Mouse (Mus musculus): Measurements from ENCODE around the gene Tmem239. TPM values are rescaled to one million over a fixed set of nuclear protein-coding genes. Genes with fewer than 3 reads are reported as not detected.

Gene Tmem239
- total RNA-seq, 2 experiments from 2014 or later = not detected

DNA sequence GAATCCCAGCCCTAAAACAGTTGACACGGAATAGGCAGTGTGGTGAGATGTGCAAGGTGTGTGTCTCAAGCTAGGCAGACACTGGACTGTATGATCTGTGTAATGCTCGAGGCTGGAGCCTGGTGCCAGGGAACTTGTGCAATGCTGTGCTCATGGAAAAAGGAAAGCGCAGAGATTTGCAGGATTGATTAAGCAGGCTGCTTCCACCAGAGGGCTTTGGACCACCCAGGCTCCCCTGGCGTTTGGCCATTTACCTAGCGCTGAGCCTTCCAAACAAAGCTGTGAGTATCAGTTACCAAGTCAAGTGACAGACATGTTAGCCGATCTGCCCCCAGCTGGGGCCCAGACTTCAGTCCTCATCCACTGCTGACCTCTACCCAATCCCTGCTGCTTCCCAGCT is 1.9 kb downstream of the Tmem239 start:
- intact Hi-C loops (cut with DNase I) = no loop called here
- DNase-seq (ENCODE audit: low spot score in 2 of 2) = no peak

DNA sequence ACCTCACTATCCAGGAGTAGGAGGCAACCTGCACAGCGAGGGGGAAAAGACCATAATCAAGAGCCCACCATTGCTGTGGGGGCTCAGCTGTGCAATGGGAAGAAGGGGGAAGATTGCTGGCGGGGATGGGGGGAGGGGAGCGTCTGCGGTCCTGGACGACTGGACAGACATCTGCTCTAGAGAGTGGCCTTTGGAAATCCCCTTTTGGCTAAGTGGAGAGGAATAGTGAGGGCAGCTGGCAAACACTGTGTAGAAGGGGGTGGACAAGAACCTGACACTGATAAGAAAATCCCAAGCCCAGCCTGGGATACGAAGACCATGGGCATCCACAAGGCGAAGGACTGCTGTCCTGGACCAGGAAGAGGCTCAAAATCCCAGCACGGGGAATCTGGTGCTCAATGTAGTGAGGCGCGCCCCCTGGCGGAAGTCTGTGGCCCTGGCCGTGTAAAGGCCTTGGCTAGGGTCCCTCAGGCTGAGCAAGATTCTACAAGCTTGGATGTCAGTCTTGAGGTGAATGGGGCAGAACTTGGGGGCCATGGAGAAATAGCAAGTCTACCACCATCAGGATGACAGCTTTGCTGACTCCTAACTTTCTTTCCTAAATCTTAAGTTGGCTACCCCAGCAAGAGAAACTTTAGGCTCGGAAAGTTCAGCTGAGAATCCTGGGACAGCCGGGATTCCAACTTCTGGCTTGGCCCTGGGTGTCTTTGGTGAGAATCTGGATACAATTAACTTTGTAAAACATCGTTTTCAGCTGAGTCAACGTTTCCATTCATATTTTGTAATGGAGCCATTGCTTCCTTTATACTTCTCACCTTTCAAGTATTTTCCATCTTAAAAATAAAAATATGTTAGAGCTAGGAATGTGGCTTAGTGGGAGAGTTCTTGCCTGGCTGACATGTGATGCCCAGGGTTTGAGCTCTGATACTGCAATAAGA is 5.5 kb downstream of the Tmem239 start:
- DNase-seq (ENCODE audit: low spot score in 2 of 2) = peak; percentile 62 to 79
- intact Hi-C loops (cut with DNase I) = loop anchor here (2.0 kb wide), 1 partner anchor 121 kb away; no protein-coding TSS in a partner anchor

DNA sequence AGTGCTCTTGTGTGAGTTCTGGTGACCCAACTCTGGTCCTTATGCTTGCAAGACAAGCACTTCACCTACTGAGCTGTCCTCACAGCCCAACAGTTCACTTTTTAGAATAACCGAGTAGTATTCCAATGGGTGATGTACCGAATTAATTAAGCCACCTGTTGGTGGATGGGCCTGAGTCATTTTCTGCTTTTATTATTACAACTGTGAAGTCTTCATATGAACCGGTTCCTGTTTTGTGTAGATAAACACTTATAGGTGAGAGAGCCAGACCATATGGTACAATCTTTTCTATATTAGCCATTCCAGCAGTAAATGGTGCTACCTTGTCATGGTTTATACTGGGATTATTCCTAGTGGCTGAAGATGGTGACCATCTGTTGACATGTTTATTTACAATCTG is 6.5 kb downstream of the Tmem239 start:
- intact Hi-C loops (cut with DNase I) = loop anchor here (2.0 kb wide), 1 partner anchor 122 kb away; no protein-coding TSS in a partner anchor
- DNase-seq (ENCODE audit: low spot score in 2 of 2) = no peak

DNA sequence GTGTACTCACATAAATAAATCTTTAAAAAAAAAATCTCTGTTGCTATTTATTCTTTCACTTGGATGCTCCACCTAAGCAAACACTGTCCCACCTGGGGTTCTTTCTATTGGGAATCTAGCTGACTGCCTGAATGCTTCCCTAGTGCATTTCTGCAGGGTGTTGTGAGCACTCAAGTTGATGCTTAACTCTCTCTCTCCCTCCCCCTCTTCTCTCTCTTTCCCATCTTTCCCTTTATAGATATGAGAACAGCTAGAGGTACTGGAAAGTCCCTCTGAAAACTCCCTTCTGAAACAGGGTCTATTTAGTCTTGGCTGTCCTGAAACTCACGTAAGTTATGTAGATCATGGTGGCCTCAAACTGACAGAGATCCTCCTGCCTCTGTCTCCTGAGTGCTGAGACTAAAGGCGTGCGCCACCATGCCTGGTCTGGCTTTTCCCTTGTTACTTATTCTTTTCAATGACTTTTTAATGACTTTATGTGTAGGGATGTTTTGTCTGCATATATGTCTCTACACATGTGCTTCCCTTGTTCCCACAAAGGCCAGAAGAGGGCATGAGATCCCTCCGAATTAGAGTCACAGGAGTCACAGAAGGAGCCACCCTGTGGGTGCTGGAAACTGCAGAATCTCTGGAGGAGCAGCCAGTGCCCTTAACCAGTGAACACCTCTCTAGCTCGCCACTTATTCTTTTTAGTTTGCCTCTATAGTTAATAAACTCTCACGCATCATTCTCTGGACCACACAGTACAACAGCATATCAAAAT is 8.0 kb downstream of the Tmem239 start:
- DNase-seq (ENCODE audit: low spot score in 2 of 2) = no peak
- intact Hi-C loops (cut with DNase I) = no loop called here

DNA sequence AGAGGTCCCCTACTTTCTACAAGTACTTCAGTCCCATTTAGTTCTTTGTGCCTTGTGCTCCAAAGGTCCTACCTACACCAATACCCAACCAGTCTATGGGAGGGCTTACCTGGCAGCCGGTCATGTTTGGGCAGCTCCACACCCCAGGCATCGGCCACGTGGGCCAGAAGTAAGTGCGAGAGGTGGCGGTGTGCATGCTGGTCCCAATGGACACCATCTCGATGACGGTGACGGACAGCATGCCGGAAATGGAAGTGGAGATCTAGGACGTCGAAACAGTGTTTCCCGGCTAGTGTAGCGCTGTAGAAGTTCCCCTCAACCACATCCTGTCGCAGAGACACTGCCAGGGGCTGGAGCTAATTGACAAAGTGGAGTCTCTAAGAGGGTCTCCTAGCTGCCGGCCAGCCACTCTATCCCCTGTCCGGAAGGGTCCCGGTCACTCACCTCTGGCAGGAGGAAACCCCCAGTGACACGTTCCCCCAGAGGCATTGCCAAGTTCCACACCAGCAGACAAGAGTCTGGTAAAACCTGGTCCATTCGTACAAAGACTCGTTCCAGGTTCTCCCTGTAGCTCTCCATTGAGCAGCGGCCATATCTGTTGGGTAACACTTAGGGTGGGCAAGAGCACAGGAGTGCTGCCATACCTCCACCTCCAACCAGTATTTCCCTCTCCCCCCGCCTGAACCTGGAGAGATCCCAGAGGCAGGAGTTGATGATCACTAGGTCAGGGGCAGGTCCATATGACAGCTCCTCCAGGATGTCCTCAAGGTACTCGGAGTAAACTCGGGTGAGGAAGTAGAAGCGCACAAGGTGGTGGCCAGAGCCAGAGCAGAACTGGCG is 15.7 kb downstream of the Tmem239 start:
- DNase-seq (ENCODE audit: low spot score in 2 of 2) = no peak
- intact Hi-C loops (cut with DNase I) = no loop called here

DNA sequence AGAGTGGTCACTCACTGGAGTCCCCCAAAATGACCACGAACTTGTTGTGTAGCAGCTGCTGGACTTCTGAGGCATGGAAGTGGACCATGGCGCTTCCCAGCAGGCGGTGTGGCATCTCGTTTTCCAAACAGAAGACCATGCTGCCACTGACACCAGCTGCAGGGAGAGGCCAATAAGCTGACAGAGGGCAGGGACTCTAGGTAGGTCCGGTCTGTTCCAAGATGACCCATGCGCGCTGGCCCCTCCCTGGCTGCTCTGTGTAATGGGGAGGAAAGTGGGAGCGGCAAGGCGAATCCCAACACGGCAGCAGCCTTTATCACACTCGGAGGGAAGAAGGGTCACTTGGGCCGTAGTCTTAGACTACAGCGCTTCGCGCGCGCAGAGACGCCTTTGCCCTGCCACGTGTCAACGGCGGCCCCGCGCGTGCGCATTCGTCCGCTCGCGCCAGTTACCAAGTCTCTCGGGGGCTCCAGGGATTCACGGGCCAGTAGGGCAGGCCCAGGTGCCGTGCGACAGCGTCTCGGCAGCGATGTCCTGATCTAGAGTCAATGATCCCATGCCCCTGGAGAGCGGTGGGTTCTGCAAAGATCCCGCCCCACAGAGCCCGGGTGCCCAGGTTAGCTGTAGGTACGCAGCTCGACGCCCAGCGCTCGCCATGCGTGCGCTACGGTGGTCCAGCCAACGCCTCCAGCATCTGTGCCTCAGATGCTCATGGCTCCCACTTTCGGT is 17.3 kb downstream of the Tmem239 start:
- peak; percentile 83 to 85 for DNase-seq (ENCODE audit: low spot score in 2 of 2)
- intact Hi-C loops (cut with DNase I) = no loop called here

DNA sequence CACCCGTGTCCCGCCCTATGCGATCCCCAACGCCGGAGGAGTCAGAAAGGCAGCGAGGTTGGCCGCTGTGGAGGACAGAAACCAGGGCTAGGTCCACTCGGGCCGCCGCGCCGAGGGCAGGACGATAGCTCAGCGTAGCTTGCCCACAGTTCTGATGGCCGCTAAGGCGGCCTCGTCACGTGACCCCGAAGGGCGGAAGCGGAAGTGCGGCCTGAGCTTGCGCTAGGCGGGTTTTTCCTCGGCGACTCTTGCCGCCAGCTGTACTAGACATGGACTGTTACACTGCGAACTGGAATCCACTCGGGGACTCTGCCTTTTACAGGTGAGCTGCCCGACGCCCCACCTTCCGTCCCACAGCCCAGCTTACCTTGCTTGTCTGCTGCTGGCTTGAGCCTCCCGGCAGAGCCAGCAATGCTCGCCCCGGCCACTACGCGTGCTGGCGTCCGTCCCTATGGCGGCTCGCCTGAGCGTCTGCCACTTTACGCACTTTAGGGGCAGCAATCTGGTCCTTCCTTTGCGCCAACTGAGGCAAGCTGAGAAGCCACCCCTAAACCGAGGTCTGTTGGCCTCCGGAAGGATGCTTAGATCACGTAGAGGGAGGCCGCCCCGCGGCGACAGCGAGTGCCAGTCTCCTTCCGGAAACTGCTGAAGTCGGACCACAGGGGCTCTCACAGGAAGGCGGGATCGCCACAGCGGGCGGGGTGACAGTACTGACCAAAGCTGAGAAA is 18.0 kb downstream of the Tmem239 start, which contains the start of the genes Vps16 and Pced1a:
TSS of gene Vps16 (plus strand) at position 214 of the 728 bp plus-strand sequence.
TSS of gene Pced1a (minus strand) at position 576 of the 728 bp plus-strand sequence.
- peak; percentile 93 to 95 for DNase-seq (ENCODE audit: low spot score in 2 of 2)
- intact Hi-C loops (cut with DNase I) = no loop called here

DNA sequence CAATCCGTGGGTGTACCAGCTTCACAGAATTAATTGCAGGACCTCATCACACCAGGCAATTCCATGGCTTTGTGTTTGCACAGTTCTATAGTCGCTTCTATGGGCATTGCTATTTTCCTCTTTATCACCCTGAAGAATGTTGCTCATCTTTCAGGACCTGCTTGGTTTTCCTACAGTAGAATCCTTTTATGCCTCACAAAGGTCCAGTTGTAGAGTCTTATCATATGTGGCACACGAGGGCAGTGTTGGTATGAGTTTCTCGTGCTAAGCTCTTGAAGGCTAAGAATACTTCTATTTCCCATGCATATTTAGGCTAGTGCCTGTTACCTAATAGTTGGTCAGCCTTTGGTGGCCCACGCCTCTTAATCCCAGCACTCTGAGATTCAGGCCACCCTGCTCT is 18.8 kb downstream of the Tmem239 start:
- DNase-seq (ENCODE audit: low spot score in 2 of 2) = peak in 1 of 2 experiments; percentile 6
- intact Hi-C loops (cut with DNase I) = no loop called here

DNA sequence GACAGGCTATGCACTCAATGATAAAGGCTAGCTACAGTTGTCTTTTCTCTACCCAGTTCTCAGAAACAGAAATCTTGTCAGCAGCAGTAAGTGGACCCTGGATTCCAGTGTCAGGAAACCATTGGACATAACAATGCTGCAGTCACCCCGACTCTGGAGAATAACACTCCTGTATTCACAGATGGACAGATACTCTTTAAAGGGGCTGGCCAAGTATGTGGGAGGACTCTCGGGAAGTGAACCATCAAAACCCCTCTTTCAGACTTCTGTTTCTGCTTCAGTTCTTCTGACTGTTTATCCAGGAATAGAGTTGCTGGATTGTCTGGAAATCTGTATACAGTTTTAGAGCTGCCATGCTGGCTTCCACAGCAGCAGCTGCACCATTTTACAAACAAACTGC is 23.6 kb downstream of the Tmem239 start:
- intact Hi-C loops (cut with DNase I) = loop anchor here (5.0 kb wide), 1 partner anchor 87 kb away; no protein-coding TSS in a partner anchor
- no peak for DNase-seq (ENCODE audit: low spot score in 2 of 2)

DNA sequence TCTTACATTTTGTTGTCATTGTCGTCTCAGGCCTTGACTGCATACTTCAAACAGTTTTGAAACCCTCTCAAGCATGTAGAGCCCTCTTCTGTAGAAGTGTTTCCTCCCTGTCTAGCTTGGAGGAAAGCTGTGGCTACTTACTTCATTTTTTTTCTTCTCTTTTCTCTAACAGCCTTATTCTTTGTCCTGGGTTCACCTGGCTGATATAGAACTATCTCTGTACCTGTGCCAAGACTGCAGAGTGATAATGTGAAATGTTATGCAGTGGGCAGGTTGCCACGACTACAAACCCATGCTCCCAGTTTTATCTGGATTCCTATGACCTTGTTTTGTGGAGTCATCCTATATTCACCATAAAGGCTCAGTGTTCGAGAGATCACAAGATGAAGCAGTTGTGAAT is 24.2 kb downstream of the Tmem239 start:
- DNase-seq (ENCODE audit: low spot score in 2 of 2) = no peak
- intact Hi-C loops (cut with DNase I) = loop anchor here (5.0 kb wide), 1 partner anchor 87 kb away; no protein-coding TSS in a partner anchor

DNA sequence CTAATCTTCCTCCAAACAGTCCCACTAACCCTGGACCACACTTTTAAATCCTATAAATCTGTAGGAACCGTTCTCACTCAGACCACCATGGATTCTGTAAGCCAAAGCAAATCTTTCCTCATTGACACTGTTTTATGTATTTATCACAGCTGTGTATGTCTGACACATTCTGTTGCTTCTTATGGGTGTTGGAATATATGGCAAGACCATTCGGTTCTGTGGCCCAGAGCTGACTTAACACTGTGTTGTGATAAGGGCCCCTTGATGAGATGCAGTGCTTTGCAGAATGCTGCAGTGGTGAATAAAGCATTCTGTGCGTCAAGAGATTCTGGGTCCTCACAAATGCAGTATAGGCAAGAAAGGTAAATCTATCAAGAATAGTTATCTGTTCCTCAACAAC is 25.9 kb downstream of the Tmem239 start:
- DNase-seq (ENCODE audit: low spot score in 2 of 2) = no peak
- intact Hi-C loops (cut with DNase I) = loop anchor here (5.0 kb wide), 1 partner anchor 85 kb away; no protein-coding TSS in a partner anchor

DNA sequence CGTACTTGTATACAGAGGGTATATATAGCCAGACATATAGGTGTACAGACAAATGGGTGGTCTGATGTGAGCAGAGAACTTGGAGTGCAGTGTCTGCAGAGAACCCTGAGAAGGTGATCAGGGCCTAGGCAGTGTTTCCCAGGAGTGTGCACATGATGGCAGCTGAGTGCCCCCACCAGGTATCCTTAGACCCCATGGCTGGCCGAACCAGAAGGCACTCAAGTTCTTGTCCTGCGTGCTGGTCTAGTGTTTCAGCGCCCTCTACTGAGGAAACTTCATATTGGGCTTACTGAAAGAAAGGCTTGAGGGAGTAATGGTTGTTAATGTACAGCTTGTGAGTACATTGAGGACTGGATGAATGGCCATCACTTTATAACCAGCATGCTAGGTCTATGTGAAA is 26.9 kb downstream of the Tmem239 start:
- peak; percentile 53 to 70 for DNase-seq (ENCODE audit: low spot score in 2 of 2)
- intact Hi-C loops (cut with DNase I) = loop anchor here (5.0 kb wide), 1 partner anchor 84 kb away; no protein-coding TSS in a partner anchor

DNA sequence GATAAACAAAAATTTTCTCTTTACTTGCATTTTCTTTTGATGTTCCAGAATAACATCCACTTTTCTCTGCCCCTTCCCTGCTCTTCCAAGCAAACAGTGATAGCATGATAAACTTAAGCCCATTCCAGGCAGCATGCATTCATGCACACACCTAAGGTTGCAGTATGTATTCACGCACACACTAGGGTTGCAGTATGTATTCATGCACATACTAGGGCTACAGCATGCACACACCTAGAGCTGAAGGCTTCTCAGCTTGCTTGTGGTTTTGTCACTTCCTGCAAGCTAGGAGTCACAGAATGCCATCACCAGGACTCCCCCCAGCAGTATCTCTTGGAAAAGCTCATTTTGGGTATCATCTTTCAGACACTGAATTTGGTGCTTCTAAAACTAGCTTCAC is 30.5 kb downstream of the Tmem239 start:
- DNase-seq (ENCODE audit: low spot score in 2 of 2) = no peak
- intact Hi-C loops (cut with DNase I) = no loop called here

DNA sequence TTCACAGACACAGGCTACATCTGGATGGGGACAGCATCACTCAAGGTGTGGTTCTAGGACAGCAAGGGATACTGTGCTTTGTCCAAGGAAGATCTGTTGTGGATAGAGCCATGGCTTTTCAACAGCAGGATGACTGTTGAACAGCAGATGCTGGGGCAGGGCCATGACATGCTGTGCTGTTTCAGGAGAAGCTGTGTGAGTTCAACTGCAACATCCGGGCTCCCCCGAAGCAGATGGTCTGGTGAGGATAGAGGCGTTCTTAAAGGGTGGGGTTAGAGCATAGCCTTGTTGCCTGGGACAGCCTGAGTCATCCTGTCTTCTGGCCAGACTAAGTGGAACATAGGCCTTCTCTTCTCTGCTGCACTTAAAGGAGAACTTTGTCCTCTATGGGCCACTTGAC is 32.6 kb downstream of the Tmem239 start:
- intact Hi-C loops (cut with DNase I) = no loop called here
- DNase-seq (ENCODE audit: low spot score in 2 of 2) = no peak

DNA sequence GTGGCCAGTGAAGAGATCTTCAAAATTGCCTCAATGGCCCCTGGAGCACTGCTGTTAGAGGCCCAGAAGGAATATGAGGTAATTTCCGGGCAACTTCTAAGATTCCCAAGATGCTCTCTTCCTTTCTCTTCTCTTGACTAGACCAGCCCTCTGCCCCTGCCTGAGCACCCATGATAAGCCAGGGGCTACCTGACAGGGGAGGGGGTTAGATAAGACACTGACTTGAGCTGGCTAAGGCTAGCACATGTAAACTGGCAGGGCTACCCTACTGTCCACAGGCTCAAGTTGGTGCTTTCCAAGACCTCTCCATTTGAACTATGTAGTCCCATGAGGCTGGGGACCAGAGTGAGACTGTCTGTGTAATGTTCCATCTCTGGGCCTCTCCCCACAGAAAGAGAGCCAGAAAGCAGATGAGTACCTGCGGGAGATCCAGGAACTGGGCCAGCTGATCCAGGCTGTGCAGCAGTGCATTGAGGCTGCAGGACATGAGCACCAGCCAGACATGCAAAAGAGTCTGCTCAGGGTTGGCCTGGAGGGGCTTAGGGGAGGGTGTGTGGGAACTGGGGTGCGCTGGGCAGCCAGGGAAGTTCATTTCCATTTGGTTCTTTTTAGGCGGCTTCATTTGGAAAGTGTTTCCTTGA is 33.7 kb downstream of the Tmem239 start:
- DNase-seq (ENCODE audit: low spot score in 2 of 2) = no peak
- intact Hi-C loops (cut with DNase I) = no loop called here

DNA sequence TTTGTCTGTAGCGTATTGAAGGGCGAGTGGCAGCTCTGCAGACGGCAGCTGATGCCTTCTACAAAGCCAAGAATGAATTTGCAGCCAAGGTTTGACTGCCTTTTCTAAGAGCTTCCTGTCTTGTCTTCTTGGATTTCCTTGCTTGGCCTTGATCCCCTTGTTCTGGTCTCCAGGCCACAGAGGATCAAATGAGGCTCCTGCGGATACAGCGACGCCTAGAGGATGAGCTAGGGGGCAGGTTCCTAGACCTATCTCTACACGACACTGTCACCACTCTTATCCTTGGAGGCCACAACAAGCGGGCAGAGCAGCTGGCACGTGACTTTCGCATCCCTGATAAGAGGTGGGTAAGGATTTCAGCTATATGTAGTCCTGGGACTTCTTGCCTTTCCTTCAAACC is 35.9 kb downstream of the Tmem239 start:
- intact Hi-C loops (cut with DNase I) = no loop called here
- no peak for DNase-seq (ENCODE audit: low spot score in 2 of 2)

DNA sequence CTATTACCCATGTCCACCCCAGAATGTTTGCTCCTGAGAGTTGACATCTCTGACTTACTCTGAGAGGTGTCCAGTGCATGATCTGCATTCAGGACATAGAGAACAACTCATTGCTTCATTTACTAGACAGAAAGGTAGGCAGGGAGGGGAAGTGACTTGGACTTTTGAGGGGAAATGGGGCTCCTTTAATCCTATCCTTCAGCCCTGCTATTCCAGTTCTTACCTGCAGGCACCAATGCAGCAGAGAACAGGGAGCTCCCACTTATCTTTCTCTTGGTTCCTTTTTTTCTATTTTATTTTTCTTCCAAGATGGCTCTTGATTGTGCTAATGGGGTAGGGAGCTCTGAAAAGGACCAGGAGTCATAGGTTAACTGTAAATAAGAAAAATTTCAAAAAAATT is 42.2 kb downstream of the Tmem239 start:
- DNase-seq (ENCODE audit: low spot score in 2 of 2) = no peak
- intact Hi-C loops (cut with DNase I) = no loop called here
